Mouse (Mus musculus) layer of hippocampus, postnatal 36 days (tissue): Measurements from ENCODE around the gene Pax9. TPM values are rescaled to one million over a fixed set of nuclear protein-coding genes. Genes with fewer than 3 reads are reported as not detected.

Experiments
- DNase-seq, 2 experiments: peaks; one replicate each; pipeline ENCODE4 v3.0.0; 2022
- total RNA-seq, 2 experiments: library from RNA; stranded (reverse); gene quantifications; 2 replicates each; pipeline ENCODE4 v1.2.3; 2021

Gene Pax9
- total RNA-seq, 2 experiments from 2014 or later: not detected

- no peak for DNase-seq
These were observed 6.2 kb downstream of the Pax9 start for GRCm38 (mm10) chr12:56697785-56698184.

GRCm38 (mm10) chr12:56698191-56698980 lies 6.8 kb downstream of the Pax9 start:
- no peak for DNase-seq

- DNase-seq: no peak
These were observed 7.8 kb downstream of the Pax9 start for GRCm38 (mm10) chr12:56699351-56699750.

GRCm38 (mm10) chr12:56699915-56700900 lies 8.6 kb downstream of the Pax9 start:
- DNase-seq: no peak

- no peak for DNase-seq
These were observed 9.4 kb downstream of the Pax9 start for GRCm38 (mm10) chr12:56701004-56701403.

- DNase-seq: no peak
These were observed 26.6 kb downstream of the Pax9 start for GRCm38 (mm10) chr12:56717971-56718706.

- no peak for DNase-seq
These were observed 27.1 kb downstream of the Pax9 start for GRCm38 (mm10) chr12:56718707-56719051.

GRCm38 (mm10) chr12:56727631-56728030 lies 36.1 kb downstream of the Pax9 start:
- DNase-seq: no peak

GRCm38 (mm10) chr12:56737104-56737503 lies 45.5 kb downstream of the Pax9 start:
- no peak for DNase-seq

Other genes with a start within 250 kb of the Pax9 start
- gene Nkx2-1, start 154.9 kb upstream of the Pax9 start, total RNA-seq: under 1 TPM; 0.23 to 0.65 TPM
- not detected for gene Nkx2-9, start 78.5 kb upstream of the Pax9 start, total RNA-seq